Mouse (Mus musculus): ENCODE measurements at regions not wholly inside any gene's neighbourhood (a gene's known extent, or its start where the extent isn't known, plus 50 kb on each side); places are given as distances from the start of the nearest gene placed in this dataset.

DNA sequence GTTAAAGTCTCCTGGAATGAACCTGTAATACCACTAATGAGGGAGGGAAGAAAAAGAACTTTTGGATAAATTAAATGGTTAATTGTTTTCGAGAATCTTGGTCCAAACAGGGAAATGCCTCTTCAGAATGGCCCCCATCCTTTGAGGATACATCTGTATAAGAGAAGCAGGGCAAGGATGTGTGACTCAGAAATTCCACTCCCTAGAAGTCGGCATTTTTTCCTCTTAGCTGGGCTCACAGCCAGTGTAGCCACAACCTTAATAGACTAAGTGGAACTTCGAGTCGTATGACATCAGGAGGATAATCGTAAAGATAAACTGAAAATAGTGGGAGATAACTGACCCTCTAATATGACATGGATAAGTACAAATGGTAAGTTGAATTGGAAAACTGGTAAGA is 56.1 kb upstream of the Cav2 start:
- DNase-seq (ENCODE audit: low spot score): peak; percentile 50

DNA sequence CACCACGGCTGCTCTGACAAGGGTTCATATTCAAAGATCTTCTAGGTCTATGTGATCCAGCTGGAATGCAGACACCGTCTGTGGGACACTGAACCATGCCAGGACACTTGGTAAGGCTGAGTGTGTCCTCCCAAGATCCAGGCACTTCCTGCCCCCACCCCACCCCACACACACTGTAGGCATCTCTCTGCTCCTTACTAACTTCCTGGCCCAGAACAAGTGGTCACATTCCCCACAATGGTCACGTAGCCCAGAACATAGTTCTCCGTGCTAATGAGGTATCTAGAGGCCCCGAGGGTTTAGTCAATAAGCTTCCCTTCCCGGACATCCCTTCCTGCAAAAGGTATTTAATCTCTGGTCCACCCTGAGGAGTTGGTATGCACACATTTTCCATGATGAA is 54.5 kb upstream of the Cav2 start:
- no peak for DNase-seq (ENCODE audit: low spot score)

Data from urinary bladder, postnatal 14 days (tissue).